In the genomic region with DNA sequence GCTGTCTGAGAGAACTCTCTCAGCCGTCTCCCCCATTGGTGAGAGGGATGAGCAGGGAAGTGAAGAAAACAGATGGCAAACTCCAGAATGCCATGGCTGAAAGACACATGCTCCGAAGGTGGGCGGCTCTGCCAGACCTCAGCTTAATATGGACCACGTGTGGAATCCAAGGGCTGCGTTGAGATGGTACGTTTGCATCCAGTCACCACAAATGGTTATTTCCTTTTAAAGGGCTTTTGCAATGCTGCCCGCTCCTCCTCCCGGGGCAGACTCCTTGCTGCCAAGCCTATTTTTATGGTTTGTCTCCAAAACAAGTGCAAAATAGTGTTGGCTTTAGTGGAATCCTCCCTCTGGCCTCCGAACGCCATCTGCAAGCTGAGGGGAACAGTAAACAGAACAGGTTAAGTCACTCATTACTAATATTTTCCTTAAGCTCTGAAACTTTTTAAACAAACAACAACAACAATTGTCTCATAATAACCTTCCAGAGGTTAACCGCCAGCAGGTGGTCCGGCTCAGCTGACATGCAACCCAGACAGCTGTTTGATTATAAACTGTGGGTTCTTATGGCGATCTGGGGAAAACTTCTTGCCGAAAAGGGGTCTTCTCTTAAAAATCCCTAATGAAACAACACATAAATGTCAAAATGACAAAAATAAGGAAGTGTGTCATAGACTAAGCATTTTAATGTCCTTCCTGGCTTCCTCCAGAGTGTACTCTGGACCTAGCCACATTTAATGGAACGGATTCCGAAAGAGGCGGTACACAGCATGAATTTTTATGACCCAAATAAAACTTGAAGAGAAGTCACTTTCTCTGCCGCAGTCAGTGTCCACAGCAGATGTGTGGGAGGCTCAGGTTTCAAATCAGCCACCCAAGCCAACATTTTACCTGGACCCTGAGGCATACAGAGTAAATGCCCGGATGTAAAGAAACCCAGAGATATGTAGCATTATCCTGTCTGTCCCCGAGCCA, we compare ENCODE assay signal across 8 mouse cellular contexts.
DNase-seq lines count a peak whose midpoint lies in the region; ATAC-seq and TF ChIP-seq lines count a peak whose summit lies in the region.

No protein-coding gene starts in this region.

- H3K27me3 ChIP-seq in kidney, postnatal 0 days (ENCODE audit: insufficient read depth, low read length): no peaks in the 10 kb centered on the region
- H3K27me3 ChIP-seq in limb, embryonic 13.5 days: peaks cover 15% of the 10 kb centered on the region; the same call in 1 of the 2 replicates
- no peaks in the 10 kb centered on the region for H3K27me3 ChIP-seq in liver, embryonic 11.5 days (replicated peaks; ENCODE audit: control insufficient read depth, insufficient read depth, low read length)

- H3K9me3 ChIP-seq in kidney, postnatal 0 days (replicated peaks; ENCODE audit: low read length): no peaks in the 10 kb centered on the region
- H3K9me3 ChIP-seq in limb, embryonic 13.5 days: no peaks in the 10 kb centered on the region
- no peaks in the 10 kb centered on the region for H3K9me3 ChIP-seq in liver, embryonic 11.5 days (ENCODE audit: control insufficient read depth, low read length)

- DNase-seq in cerebellum, postnatal 10 days: peak; percentile 57 to 63
- peak; percentile 6 to 14 for DNase-seq in frontal cortex, postnatal 14 days (ENCODE audit: low spot score in 2 of 2)
- DNase-seq in kidney, postnatal 0 days (ENCODE audit: low spot score): peak; percentile 86
- peak; percentile 12 for DNase-seq in right cerebral cortex, adult 18-20 months
- no peak for DNase-seq in spleen, postnatal 10 days (ENCODE audit: low spot score in 2 of 2)
- DNase-seq in liver, embryonic 11.5 days (ENCODE audit: low spot score): no peak

- H3K9ac ChIP-seq in kidney, postnatal 0 days (ENCODE audit: low read depth, low read length): no peak overlapping the region
- H3K9ac ChIP-seq in limb, embryonic 13.5 days: no peak overlapping the region
- no peak overlapping the region for H3K9ac ChIP-seq in liver, embryonic 11.5 days (ENCODE audit: low read depth, low read length)

- peak overlapping the region; percentile 44 for H3K4me2 ChIP-seq in kidney, postnatal 0 days (ENCODE audit: low read length)
- H3K4me2 ChIP-seq in limb, embryonic 13.5 days (replicated peaks): peak overlapping the region; percentile 46
- H3K4me2 ChIP-seq in liver, embryonic 11.5 days: no peak overlapping the region

- no peak overlapping the region; the same call in 1 of the 2 replicates for H3K4me3 ChIP-seq in kidney, postnatal 0 days (replicated peaks; ENCODE audit: low read depth, low read length)
- peak overlapping the region; percentile 18 for H3K4me3 ChIP-seq in limb, embryonic 13.5 days
- H3K4me3 ChIP-seq in liver, embryonic 11.5 days (ENCODE audit: low read depth, low read length): no peak overlapping the region

- TF ChIP-seq CTCF in kidney, postnatal 0 days (IDR thresholded peaks at IDR 0.05; ENCODE audit: low read depth): no peak

- no peaks in the 10 kb centered on the region for H3K36me3 ChIP-seq in kidney, postnatal 0 days (ENCODE audit: insufficient read depth, low read length)
- no peaks in the 10 kb centered on the region for H3K36me3 ChIP-seq in limb, embryonic 13.5 days
- no peaks in the 10 kb centered on the region for H3K36me3 ChIP-seq in liver, embryonic 11.5 days (ENCODE audit: control insufficient read depth, insufficient read depth, low read length)

- 12% methylated on average over 20 of the region's 20 CpGs for WGBS in kidney, postnatal 0 days
- WGBS in limb, embryonic 13.5 days: 5% methylated on average over 20 of the region's 20 CpGs
- WGBS in liver, embryonic 11.5 days: 71% methylated on average over 20 of the region's 20 CpGs

- 0 out of 2 replicates have a peak, but pooled peaks cover 4% of the 10 kb centered on the region for H3K4me1 ChIP-seq in kidney, postnatal 0 days (replicated peaks; ENCODE audit: insufficient read depth, low read length)
- H3K4me1 ChIP-seq in limb, embryonic 13.5 days: peaks cover 16% of the 10 kb centered on the region
- no peaks in the 10 kb centered on the region for H3K4me1 ChIP-seq in liver, embryonic 11.5 days (replicated peaks; ENCODE audit: control insufficient read depth, insufficient read depth, low read length)

- H3K27ac ChIP-seq in kidney, postnatal 0 days: peak overlapping the region; percentile 54
- H3K27ac ChIP-seq in limb, embryonic 13.5 days: no peak overlapping the region
- no peak overlapping the region for H3K27ac ChIP-seq in liver, embryonic 11.5 days (ENCODE audit: low read depth, low read length)

- no peak for ATAC-seq in cerebellum, adult (ENCODE audit: insufficient number of reproducible peaks, low FRiP score, low TSS enrichment)
- peak; percentile 65; the same call in 1 of the 2 replicates for ATAC-seq in kidney, postnatal 0 days (replicated peaks; ENCODE audit: low FRiP score, low read depth)
- peak; percentile 85 for ATAC-seq in limb, embryonic 13.5 days (ENCODE audit: low FRiP score, low read depth)
- ATAC-seq in liver, embryonic 11.5 days (replicated peaks; ENCODE audit: low FRiP score): no peak

Comparison
In these comparisons a context has a peak if more than half of its experiments do, and no peak if none do; other contexts are left out.
1. DNase-seq: peak in cerebellum, postnatal 10 days (2 of 2), frontal cortex, postnatal 14 days (2 of 2), kidney, postnatal 0 days (single experiment) and right cerebral cortex, adult 18-20 months (single experiment); none in spleen, postnatal 10 days (0 of 2) and liver, embryonic 11.5 days (single experiment).
2. ATAC-seq: peak in kidney, postnatal 0 days (single experiment) and limb, embryonic 13.5 days (single experiment); none in cerebellum, adult (single experiment) and liver, embryonic 11.5 days (single experiment).